Mouse (Mus musculus): ENCODE data around the gene Phldb1.
A peak's percentile ranks its signal among the peaks of the same experiment; 100 is the strongest.

The Phldb1 gene

DNA sequence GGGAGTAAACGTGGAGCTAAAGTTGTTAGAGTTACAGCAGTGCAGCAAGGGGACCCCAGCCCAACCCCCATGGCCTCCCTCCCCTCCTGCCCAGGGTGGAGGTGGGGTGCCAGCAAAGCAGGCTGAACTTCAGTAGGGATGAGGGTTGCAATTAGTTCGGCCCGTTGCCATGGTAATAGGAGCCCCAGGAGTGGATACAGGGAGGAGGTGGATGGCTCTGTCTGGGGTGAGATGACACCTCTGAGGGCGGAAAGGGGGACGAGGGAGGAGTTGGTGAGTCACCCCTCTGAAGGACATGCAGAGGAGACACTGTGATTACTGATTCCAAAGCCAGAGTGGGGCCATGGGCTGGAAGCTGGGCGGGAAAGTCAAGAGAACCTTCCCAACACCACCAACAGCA is 26.1 kb downstream of the Phldb1 start:
- DNase-seq (ENCODE audit: low spot score in 2 of 2), result peak in 1 of 2 experiments; percentile 24

DNA sequence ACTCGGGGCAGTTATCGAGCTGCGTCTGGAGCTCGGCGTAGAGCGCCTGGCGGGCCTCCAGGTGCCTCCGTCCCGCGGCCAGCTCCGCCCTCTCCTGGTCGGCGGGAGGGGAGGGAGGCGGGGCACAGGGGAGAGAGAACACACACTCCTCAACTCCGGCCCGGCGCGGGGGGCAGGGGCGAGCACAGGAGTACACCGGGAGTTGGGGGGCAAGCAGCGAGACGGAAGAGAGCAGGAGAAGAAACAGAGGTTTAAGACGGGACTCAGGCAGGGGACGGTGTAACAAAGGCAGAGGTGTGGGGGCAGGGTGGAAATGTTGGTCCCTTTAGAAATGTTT is 26.6 kb downstream of the Phldb1 start:
- DNase-seq (ENCODE audit: low spot score in 2 of 2), result no peak

DNA sequence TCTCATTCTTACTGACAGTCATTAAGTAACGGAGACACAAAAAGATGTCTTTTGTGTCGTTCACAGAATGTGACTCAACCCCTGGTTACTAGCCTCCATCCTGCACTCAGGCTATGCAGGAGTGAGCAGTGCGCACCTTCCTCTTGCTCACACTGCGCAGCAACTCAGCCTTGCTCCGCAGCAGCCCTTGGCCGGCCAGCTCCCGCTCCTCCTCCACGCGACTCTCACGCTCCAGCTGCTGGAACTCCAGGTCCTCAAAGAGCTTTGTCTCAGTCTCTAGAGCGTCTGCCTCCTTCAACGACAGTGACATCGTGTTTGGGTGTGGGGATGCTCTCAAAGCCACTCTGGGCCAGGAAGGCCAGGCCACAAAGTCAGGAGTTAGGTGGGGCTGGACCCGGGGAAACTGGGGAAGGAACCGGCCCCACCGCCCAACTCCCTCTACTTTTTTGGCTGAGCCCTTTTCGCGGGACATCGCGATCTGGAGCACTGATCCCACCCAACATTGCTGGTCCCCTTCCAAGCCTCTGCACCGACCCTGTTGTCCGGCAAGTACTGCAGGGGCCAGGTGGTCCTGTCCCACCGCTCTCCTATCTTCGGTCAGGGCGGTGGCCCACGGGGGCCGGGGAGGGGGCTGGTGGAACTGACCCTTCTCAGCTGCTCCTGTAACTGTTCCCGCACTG is 27.1 kb downstream of the Phldb1 start:
- no peak for DNase-seq (ENCODE audit: low spot score in 2 of 2)

DNA sequence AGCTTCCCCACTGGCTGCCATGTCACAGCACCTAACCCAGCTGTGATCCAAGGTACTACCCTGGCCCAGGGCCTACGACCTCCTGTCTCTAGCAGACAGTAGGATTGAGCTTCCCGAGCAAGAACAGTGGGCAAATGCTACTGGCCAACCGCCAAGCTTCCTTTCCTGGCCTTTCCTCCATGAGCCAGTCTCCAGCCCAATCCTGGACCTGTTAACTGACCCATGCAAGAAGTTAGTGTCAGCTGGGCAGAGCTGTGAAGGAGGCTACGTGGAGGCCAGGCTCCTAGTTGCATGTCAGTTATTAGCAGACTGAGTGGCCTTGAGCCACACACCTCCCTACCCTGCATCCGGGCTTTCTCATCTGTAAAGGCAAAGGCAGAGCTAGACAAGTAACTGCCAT is 35.3 kb downstream of the Phldb1 start:
- DNase-seq (ENCODE audit: low spot score in 2 of 2), result no peak

DNA sequence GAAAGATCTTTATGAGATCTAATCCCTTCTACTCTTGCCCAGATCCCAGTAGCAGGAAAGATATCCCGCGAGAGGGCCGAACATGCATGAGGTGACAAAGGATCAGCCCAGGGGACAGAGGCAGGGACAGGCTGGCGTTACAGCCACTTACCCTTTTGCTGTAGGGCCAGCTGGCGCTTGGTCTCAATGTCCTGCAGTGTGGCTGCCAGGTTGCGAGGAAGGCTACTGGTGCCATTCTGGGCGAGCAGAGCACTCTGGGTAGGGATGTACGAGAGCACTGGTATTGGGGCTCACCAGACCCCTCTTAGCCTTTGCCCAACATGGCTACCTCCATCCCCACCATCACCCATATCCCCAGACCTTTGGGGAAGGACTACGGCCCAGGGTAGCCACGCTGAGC is 35.8 kb downstream of the Phldb1 start:
- DNase-seq (ENCODE audit: low spot score in 2 of 2), result no peak

DNA sequence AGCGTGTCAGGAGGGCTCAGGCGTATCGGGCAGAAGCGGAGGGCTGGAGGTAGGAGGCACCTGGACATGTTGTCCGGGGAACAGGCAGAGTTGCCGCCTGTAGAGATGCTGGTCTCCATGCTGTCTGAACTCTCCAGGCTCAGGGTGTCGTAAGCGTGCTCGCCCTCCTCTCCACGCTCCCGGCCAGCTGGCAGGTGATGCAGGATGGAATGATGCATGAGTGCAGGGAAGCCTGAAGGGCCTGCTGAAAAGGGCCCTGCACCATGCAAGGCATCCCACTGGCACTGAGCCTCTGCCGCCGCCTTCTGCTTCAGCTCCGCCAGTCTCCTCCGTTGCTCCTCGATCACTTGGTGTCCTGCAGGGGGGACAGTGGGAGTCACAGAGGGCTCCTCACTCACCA is 37.1 kb downstream of the Phldb1 start:
- DNase-seq (ENCODE audit: low spot score in 2 of 2), result no peak

DNA sequence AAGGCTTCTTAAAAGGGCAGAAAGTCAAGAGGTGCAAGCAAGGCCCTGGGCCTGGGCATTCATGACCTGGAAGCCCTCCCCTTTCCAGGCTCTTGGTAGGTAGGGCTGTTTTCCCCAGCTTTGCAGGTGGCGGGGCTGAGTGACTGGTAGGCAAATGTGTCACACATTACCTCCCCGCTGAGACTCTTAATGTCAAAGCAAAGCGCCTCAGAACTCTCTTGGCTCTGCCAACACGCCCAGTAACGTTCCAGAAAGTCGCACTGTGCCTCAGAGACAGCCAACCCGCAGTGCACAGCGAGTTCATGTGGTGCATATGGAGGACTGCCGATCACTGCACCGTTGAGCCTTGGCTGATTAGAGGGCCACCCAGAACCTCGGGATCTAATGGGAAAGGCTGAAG is 41.9 kb downstream of the Phldb1 start:
- DNase-seq (ENCODE audit: low spot score in 2 of 2), result no peak

DNA sequence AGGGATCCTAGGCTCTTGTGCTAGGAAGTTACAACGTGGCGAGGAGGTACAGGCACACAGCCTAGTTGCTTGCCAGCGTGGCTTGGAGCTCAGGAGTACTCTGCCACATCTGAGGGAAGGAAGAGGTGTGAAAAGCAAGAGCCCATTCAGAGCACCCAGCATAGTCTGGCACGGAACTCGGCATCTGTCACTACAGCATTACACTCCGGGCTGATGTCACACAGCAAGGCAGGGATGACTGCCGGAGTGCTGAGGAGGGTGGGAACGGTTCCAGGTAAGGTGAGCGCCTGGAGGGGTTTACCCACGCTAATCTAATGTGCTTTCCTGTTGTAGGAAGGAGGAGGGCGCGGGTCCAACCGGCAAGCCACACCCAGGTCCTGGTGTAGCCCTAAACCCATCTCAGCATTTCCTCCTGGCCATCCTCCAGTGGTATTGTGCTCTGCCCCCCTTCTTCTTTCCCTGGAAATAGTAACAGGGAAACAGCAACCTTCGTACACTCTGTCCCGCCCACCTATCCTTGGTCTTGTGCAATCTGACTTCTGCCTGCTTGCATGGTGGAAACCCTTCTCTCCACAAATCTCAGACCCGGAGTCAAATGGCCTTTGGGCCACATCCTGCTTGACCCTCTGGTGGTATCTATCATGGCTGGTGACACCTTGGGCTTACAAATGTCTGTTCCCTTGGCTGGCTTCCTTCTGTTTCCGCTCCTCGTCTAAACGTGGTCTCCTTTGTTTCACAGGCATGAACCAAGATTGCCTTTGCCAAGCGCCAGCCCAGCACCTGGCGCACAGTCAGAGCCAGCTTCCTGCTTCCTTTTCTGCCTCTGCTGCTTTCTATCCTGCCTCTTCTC is 43.1 kb downstream of the Phldb1 start:
- DNase-seq (ENCODE audit: low spot score in 2 of 2), result peak; percentile 79 to 80

DNA sequence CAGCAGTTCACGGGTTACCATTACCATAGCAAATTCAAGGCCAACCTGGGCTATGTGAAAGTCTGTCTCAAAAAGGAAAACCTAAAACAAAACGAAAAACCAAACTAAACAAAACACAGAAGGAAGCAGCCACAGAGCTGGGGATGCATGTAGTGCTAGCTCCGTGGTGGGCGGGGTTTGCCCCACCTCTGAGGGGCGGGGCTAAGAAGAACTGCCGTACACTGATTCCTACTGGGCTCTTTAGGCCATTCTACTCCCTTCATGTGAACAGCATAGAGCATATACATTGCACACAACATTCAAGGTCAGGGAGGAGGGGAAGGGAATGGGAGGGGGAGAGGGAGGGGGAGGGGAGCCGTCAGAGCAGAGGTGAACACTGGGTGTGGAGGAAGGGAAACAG is 44.4 kb downstream of the Phldb1 start:
- DNase-seq (ENCODE audit: low spot score in 2 of 2), result no peak

DNA sequence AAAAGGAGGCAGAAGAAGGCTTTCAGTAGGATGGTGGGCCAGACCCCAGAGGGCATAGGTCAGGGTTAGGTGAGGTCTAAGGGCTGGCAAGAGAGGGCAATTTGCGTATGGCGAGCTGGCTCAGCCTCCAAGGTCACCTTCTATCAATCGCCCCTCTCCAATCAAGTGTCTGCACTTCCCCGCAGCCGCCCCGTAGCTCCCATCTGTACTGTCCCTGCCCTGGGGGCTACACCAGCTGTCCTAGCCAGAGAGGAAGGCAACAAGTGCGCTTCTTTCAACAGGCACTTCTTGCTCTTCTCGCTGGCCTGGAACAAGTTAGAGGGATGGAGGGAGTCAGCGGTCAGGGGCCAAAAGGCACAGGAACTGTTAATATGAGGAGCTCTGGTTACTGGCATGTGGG is 47.0 kb downstream of the Phldb1 start:
- DNase-seq (ENCODE audit: low spot score in 2 of 2), result no peak

DNA sequence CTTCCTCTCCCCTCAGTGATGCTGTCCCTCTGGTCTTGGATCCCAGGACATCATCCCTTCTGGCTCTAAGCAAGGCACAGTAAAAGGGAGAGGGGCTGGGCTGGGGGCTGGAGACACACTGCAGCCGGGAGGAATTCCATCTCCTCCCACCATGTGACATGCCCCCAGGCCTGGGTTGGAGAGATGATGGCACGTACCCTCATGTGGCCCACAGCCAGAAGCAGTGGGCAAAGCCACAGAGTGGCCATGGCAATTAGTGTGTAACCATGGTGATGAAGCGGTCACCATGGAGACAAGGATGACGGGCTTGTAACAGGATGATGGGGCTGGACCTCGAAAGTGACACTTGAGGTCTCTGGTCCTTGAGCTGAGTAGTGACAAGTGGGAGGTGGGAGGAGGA is 48.4 kb downstream of the Phldb1 start:
- DNase-seq (ENCODE audit: low spot score in 2 of 2), result no peak

DNA sequence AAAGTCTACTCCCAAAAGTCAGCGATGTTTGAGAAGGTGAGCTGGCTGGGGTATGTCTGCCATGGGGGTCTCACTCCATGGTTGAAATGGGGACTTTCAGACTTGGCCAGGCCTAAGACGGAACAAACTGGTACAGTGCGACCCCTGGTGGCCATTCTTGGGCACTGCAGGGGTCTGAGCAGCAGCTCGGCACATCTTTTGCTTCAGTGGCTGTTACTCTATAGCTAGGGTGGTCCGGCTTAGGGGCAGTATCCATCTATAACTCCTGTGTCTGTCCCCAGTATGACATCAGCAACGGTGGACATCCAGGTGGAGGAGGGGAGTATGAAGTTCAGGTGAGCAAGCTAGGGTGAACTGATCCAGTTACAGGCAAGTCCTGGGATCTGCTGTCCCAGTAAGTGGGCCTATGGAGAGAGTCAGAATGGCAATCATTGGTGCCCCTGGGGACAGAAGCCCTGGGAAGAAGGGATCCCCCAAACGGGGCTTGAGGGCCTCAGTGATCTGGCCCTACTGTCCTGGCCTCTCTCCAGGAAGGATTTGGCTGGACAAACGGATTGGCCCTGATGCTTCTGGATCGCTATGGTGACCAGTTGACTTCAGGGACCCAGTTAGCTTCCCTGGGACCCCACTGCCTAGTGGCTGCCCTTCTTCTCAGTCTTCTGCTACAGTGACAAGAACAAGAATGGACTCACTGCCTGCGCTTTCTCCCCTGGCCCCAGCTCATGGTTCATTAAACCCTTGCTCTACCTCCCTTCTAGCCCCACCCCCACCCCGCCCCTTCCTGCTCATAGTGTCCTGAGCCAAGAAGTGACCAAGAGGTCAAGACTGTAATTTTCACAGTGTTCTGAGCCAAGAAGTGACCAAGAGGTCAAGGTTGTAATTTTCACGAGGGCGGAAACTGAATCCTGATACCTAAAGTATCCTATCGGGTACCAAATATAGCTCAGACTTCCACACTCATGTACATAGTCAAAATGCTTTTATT is 49.4 kb downstream of the Phldb1 start:
- DNase-seq (ENCODE audit: low spot score in 2 of 2), result peak in 1 of 2 experiments; percentile 47

DNA sequence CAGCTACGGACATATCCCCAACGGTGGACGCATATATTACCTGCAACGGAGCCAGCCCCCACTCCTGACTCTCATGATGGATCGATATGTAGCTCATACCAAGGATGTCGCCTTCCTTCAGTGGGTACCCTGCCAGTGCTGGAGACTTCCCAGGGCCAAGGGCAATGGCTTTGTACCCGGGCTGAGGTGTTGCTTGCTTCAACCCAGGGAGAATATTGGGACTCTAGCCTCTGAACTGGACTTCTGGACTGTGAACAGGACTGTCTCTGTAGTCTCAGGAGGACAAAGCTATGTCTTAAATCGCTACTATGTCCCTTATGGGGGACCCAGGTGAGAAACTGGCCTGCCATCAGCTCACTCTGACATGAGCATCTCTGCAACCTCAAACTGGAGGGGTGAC is 52.0 kb downstream of the Phldb1 start:
- no peak for DNase-seq (ENCODE audit: low spot score in 2 of 2)

DNA sequence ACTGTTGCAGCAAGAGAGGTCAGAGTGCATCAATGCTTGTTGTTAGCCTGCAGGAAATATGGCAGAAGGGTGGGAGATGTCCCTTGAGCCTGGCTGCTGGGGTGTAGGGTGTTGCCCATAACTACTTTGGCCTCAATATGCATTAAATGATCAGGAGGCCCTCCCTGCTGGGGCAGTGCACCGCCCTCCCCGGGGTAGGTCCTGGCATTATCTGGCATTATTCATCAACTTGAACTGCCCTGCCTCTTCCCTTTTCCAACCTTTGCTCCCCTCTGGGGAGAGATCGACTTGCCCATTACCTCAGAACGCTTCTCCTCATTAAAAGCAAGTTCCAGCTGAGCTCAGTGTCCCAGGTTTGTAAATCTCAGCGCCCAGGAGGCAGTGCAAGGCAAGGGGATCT is 55.4 kb downstream of the Phldb1 start:
- DNase-seq (ENCODE audit: low spot score in 2 of 2), result no peak

DNA sequence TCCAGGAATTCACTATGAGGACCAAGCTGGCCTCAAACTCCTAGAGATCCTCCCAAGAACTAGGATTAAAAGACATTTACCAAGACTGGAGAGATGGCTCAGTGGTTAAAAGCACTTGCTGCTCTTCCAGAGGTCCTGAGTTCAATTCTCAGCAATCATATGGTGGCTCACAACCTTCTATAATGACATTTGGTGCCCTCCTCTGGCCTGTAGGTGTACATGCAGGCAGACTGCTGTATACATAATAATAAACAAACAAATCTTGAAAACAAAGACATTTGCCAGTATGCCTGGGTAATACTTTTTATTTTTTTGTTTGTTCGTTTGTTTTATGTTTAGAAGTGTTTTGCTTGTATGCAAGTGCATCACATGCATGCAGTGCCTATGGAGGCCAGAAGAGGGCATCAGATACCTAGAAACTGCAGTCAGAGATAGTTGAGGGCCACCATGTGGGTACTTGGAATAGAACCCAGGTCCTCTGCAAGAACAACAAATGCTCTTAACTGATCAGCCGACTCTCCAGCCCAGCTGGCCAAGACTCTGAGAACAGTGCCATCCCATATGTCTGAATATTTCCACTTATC is 56.6 kb downstream of the Phldb1 start:
- no peak for DNase-seq (ENCODE audit: low spot score in 2 of 2)

DNA sequence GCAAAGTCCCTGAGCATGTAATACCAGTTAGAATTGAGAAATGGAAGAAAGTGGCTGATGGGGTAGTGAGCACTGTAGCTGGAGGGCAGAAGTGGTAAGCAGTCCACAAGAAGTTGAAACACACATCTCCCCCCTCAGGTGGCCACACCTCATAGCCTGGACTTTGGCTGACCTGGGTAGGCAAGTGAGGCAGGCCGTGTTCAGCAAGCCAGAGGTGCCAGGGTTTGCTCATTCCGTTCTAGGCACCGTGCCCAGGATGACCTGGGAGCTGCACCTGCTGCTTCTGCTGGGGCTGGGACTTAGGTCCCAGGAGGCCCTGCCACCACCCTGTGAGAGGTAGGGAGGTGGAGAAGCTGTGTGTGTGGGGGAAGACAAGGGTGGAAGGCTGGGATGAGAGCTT is 62.0 kb downstream of the Phldb1 start, which contains the start of gene Treh:
Gene Treh, plus strand, starts transcription at position 229 of the 400 bp plus-strand sequence.
- DNase-seq (ENCODE audit: low spot score in 2 of 2), result no peak

DNA sequence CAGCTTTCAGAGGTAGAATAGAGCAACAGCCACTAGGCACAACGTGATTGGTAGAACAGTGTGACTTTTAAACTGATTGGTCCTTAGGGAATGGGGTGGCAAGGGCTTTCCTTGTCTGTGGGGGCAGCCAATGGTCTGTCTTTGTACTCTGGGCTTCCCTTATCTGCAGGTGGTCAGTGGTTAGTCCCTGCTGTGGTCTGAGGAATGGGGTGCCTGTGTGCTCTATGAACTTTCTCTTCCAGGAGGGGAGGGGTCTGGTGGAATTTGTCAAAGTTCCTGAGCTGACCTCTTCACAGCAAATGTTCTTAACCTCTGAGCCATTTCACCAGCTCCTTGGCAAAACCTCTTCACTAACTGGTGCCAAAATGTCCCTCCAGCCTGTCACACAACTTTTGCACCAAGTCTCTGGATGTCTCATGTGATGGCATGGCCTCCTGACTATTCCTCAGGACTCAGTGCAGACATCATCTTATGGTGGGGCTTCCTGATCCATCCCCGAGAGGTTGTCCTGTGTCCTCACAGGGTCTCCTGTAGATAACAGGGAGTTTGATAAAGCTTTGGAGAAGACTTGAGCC is 62.6 kb downstream of the Phldb1 start:
- no peak for DNase-seq (ENCODE audit: low spot score in 2 of 2)

DNA sequence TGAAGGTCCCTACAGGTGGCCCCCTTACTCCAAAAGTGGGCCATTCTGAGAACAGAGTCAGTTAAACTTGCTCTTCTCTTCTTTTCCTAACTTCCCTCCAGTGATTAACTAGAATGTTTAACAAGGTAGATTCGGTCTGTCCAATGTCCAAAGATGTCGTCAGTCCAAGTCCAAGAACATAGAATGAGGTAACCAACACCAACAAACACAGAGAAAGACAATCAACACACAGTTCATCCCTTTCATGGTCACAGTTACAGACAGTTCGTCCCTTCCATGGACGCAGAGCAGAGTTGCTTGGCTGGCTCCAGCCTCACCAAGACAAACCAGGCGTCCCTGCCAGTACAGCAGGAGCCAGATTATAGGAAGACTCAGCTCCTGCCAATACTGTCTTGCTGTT is 63.6 kb downstream of the Phldb1 start:
- DNase-seq (ENCODE audit: low spot score in 2 of 2), result no peak

DNA sequence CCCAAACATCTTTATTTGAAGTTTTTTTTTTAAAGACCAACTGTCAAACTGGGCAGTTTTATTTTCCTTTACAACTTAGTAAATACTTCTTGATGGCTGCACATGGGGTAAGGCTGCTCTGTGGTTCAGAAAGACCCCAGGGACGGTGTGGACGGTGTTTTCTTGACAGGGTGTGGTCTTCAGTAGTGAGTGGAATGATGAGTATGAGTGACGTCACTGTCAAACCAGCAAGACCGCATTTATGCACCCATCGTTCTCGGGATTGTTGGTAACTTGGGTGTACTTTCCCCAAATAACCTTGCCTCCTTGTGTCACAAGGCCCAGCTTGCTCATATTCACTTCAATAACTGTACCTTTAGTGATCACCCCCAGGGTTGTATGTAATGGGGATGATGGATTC is 71.3 kb downstream of the Phldb1 start:
- no peak for DNase-seq (ENCODE audit: low spot score in 2 of 2)

DNA sequence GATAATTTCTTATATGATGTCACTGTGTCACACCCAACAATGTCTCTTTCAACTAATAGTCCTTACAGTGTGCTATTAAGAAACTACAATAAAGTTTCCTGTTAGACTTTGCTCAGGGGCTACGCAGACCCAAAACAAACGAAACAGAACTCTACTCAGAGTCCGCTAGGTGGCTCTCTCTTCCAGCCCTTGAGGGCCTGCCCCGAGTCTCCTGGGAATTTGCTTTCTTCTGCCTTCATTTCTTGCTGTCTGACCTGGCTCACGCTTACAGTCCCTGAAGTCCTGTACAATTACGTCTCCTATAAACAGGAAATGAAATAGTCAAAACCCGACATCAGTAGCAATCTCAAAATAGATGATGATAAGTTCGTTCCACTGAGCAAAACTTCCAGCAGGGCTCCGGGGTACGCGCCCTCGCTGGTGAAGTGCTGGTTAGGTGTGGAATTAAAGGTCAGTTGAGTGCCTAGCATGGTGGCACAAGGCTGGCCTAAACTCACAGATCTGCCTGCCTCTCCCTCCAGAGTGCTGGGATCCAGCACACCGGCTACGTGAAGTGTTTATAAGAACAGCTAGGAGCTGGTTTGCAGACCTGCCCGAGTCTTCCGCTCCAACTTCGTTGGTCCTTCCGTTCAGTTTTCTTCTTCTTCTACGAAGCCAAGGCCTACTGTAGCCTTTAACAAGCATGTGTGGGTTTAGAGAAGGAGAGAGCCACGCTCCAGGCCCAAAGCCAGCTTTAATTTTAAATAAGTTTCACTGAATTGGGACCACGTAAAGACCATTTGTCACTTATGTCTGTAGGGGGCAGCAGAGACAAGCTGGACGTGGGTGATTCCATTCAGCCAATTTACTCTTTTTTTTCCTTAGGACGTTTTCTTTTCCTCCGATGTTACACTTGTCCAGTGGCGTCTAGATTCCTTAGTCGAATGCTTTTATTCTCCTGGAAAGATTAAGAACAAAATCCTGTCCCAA is 79.6 kb downstream of the Phldb1 start:
- peak in 1 of 2 experiments; percentile 30 for DNase-seq (ENCODE audit: low spot score in 2 of 2)
